Mouse (Mus musculus) lung, postnatal 0 days (tissue): ENCODE measurements at regions not wholly inside any gene's neighbourhood (a gene's known extent, or its start where the extent isn't known, plus 50 kb on each side); places are given as distances from the start of the nearest gene placed in this dataset.

Experiments used
- ATAC-seq: fragments of 200-750 bp; cut with Nextera tagmentation; 2 replicates; pipeline ENCODE4 v1.8.0; 2017; ENCODE audit warnings: moderate library complexity
- DNase-seq: peaks from one replicate; pipeline ENCODE4 v3.0.0-alpha.2; 2016; ENCODE audit warnings: low spot score
- H3K27ac ChIP-seq: fragments of 300-500 bp; sonication (generic); 2 replicates; pipeline ENCODE4 v1.5.1; 2014; ENCODE audit warnings: antibody characterized with exemption, mild to moderate bottlenecking, low read length, mixed read lengths
- H3K27me3 ChIP-seq: fragments of 300-500 bp; sonication (generic); replicated peaks from 2 replicates; pipeline ENCODE4 v1.6.1; 2014; ENCODE audit warnings: low read length, mixed read lengths; ENCODE audit not compliant: insufficient read depth
- H3K36me3 ChIP-seq: fragments of 300-500 bp; sonication (generic); 2 replicates; pipeline ENCODE4 v1.6.1; 2014; ENCODE audit warnings: low read length, mixed read lengths; ENCODE audit not compliant: insufficient read depth
- H3K4me1 ChIP-seq: fragments of 300-500 bp; sonication (generic); 2 replicates; pipeline ENCODE4 v1.6.1; 2014; ENCODE audit warnings: antibody characterized with exemption, low read depth, low read length, mixed read lengths; ENCODE audit not compliant: insufficient read depth
- H3K4me2 ChIP-seq: fragments of 300-500 bp; sonication (generic); replicated peaks from 2 replicates; pipeline ENCODE4 v1.6.1; 2014; ENCODE audit warnings: low read depth, mild to moderate bottlenecking, low read length, moderate library complexity, mixed read lengths
- H3K4me3 ChIP-seq: fragments of 300-500 bp; sonication (generic); 2 replicates; pipeline ENCODE4 v1.5.1; 2014; ENCODE audit warnings: low read depth, low read length
- H3K9ac ChIP-seq: fragments of 300-500 bp; sonication (generic); replicated peaks from 2 replicates; pipeline ENCODE4 v1.6.1; 2014; ENCODE audit warnings: low read depth, mild to moderate bottlenecking
- H3K9me3 ChIP-seq: fragments of 300-500 bp; sonication (generic); 2 replicates; pipeline ENCODE4 v1.6.1; 2016; ENCODE audit warnings: low read length, mixed read lengths
- CTCF ChIP-seq: IDR thresholded peaks from 2 replicates; pipeline ENCODE4 v1.5.1; 2016; ENCODE audit warnings: antibody characterized with exemption, mild to moderate bottlenecking
- EP300 ChIP-seq: IDR thresholded peaks from 2 replicates; pipeline ENCODE4 v1.6.1; 2016; ENCODE audit warnings: antibody characterized with exemption, mild to moderate bottlenecking, control low read depth
- WGBS: fragments of 180-500 bp; shearing (Covaris S2); extraction: QIAGEN DNeasy Blood & Tissue Kit; methylation state at CpG from one replicate; pipeline ENCODE4 v1.1.7; 2014; 5-methylcytosine and 5-hydroxymethylcytosine counted together

DNA sequence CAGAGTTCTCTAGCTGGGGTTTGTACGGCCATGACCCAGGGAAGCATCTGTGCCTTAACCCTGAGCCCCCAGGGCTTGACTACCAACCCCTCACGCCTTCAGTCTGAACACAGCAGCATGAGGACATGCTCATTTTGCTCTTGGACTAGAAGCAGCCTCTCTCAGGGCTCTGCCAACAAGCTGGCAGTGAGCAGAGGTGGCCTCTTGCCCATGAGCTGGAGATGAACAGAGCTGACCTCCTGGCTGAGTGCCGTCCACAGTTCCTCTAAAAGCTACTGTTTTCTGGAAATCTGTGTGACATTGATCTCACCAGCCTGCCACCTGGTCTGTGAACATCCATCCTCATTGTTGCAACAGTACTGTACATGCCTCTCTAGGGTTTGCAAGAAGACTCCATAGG, 267.7 kb upstream of the Shh start:
- H3K9me3 ChIP-seq = no peaks in the 10 kb centered on the region
- H3K4me2 ChIP-seq = no peak overlapping the region
- ATAC-seq (no peak), DNase-seq (no peak)
- TF ChIP-seq CTCF (no peak), EP300 (no peak)
- H3K4me3 ChIP-seq = no peak overlapping the region
- H3K9ac ChIP-seq = no peak overlapping the region
- no peaks in the 10 kb centered on the region for H3K36me3 ChIP-seq
- H3K27me3 ChIP-seq = no peaks in the 10 kb centered on the region
- WGBS = 76% methylated on average over 3 of the region's 3 CpGs
- no peak overlapping the region for H3K27ac ChIP-seq
- H3K4me1 ChIP-seq = no peaks in the 10 kb centered on the region

DNA sequence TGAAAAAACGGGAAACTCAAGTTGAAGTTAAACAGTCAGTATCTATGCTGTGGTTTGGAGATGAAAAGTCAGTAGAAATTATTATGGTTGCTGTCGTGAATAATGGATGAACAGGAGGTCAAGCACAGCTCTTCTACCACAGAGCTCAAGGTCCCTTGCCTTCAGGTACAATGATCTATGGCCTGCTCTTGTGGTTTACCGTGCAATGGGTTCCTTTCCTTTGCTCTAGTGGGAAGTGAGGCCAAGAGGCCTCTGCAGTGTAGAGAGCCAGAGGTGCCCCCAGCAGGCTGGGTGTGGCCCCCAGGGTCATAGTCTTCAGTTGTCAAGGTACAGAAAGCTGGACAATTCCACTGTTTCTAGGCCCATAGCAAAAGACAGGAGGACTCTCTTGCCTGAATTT, 255.0 kb upstream of the Shh start:
- 53% methylated on average over 3 of the region's 3 CpGs for WGBS
- Histone ChIP-seq H3K4me1 (no peaks in the 10 kb centered on the region), H3K36me3 (no peaks in the 10 kb centered on the region), H3K27me3 (no peaks in the 10 kb centered on the region), H3K9ac (no peak overlapping the region), H3K4me2 (no peak overlapping the region), H3K4me3 (no peak overlapping the region), H3K27ac (no peak overlapping the region), H3K9me3 (no peaks in the 10 kb centered on the region)
- no peak for TF ChIP-seq EP300
- no peak for TF ChIP-seq CTCF
- ATAC-seq (no peak), DNase-seq (no peak)

GRCm38 (mm10) chr5:28714978-28715377, 247.9 kb upstream of the Shh start:
- H3K9me3 ChIP-seq = no peaks in the 10 kb centered on the region
- ATAC-seq (no peak), DNase-seq (no peak)
- H3K27ac ChIP-seq = no peak overlapping the region
- H3K36me3 ChIP-seq = no peaks in the 10 kb centered on the region
- no peaks in the 10 kb centered on the region for H3K27me3 ChIP-seq
- H3K4me2 ChIP-seq = no peak overlapping the region
- H3K9ac ChIP-seq = no peak overlapping the region
- TF ChIP-seq EP300 = no peak
- no peak for TF ChIP-seq CTCF
- no peaks in the 10 kb centered on the region for H3K4me1 ChIP-seq
- no peak overlapping the region for H3K4me3 ChIP-seq
- 84% methylated on average over 4 of the region's 4 CpGs for WGBS

GRCm38 (mm10) chr5:28710517-28710916, 243.5 kb upstream of the Shh start:
- no peak for TF ChIP-seq CTCF
- no peak for TF ChIP-seq EP300
- Histone ChIP-seq H3K9me3 (no peaks in the 10 kb centered on the region), H3K36me3 (no peaks in the 10 kb centered on the region), H3K27me3 (no peaks in the 10 kb centered on the region), H3K4me2 (no peak overlapping the region), H3K27ac (no peak overlapping the region), H3K9ac (no peak overlapping the region), H3K4me1 (no peaks in the 10 kb centered on the region), H3K4me3 (no peak overlapping the region)
- 42% methylated on average over 4 of the region's 4 CpGs for WGBS
- DNase-seq (no peak), ATAC-seq (no peak)

DNA sequence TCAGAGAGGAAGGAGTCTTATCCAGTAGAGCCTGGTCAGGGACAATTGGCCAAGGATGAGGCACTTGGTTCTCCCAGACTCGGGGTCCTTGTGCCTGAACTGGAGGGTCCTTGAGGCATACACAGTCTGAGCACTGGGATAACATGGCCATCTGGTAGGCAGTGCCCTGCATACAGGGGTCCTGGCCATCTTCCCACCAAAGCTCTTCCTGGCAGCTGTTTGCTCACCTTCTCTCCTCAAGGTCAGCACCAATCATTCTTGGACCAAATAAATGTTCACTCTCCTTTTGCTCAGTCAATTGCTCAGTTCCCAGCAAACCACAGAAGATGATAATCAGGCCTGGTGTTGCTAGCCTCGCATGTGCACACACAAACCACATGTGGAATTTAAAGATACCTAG, 242.6 kb upstream of the Shh start:
- H3K9me3 ChIP-seq = no peaks in the 10 kb centered on the region
- no peak overlapping the region for H3K27ac ChIP-seq
- no peaks in the 10 kb centered on the region for H3K36me3 ChIP-seq
- ATAC-seq (no peak), DNase-seq (no peak)
- no peak overlapping the region for H3K4me3 ChIP-seq
- H3K27me3 ChIP-seq = no peaks in the 10 kb centered on the region
- H3K4me2 ChIP-seq = no peak overlapping the region
- TF ChIP-seq EP300 (no peak), CTCF (no peak)
- WGBS = 61% methylated on average over 2 of the region's 2 CpGs
- H3K4me1 ChIP-seq = no peaks in the 10 kb centered on the region
- no peak overlapping the region for H3K9ac ChIP-seq

DNA sequence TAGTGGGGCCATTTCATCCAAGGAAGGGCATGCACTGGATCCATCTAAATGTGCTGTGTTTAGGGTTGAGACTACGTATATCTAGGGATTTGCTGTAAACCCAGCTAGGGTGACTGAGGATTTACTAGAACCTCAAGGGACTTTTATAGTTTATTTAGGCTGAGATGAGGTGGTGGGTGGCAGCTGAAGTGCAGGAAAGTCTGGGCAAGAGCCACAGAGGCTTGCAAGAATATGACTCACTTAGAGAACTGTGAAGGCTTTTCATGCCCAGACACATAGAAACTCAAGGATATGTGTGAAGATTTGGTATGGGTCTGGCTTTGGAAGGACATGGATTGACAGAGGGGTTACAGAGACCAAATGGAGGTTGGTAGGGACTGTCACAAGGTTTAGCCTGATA, 237.3 kb upstream of the Shh start:
- no peak for DNase-seq
- H3K9me3 ChIP-seq = no peaks in the 10 kb centered on the region
- H3K4me1 ChIP-seq = no peaks in the 10 kb centered on the region
- no peaks in the 10 kb centered on the region for H3K36me3 ChIP-seq
- no peak for ATAC-seq
- H3K4me2 ChIP-seq = no peak overlapping the region
- TF ChIP-seq EP300 (no peak), CTCF (no peak)
- 79% methylated on average over 1 of the region's 1 CpGs for WGBS
- H3K4me3 ChIP-seq = no peak overlapping the region
- H3K9ac ChIP-seq = no peak overlapping the region
- no peaks in the 10 kb centered on the region for H3K27me3 ChIP-seq
- no peak overlapping the region for H3K27ac ChIP-seq

- no peak overlapping the region for H3K4me2 ChIP-seq
- DNase-seq (no peak), ATAC-seq (no peak)
- H3K27me3 ChIP-seq = no peaks in the 10 kb centered on the region
- H3K4me1 ChIP-seq = no peaks in the 10 kb centered on the region
- H3K36me3 ChIP-seq = no peaks in the 10 kb centered on the region
- 65% methylated on average over 3 of the region's 3 CpGs for WGBS
- TF ChIP-seq EP300 (no peak), CTCF (no peak)
- H3K9me3 ChIP-seq = no peaks in the 10 kb centered on the region
- no peak overlapping the region for H3K27ac ChIP-seq
- H3K4me3 ChIP-seq = no peak overlapping the region
- no peak overlapping the region for H3K9ac ChIP-seq
Measured at GRCm38 (mm10) chr5:28696966-28697365, 229.9 kb upstream of the Shh start.
